Mouse (Mus musculus) kidney, postnatal 0 days (tissue): ENCODE results near the gene Dpy19l3. TPM values are rescaled to one million over a fixed set of nuclear protein-coding genes. Genes with fewer than 3 reads are reported as not detected.
A peak's percentile ranks its signal among the peaks of the same experiment; 100 is the strongest.

Experiments used
- ATAC-seq: fragments of 200-750 bp; cut with Nextera tagmentation; replicated peaks from 2 replicates; pipeline ENCODE4 v1.8.0; 2017; ENCODE audit warnings: low read depth, moderate number of reproducible peaks, moderate TSS enrichment, moderate library complexity; ENCODE audit not compliant: low FRiP score
- DNase-seq: peaks from one replicate; pipeline ENCODE4 v3.0.0-alpha.2; 2016; ENCODE audit warnings: low spot score
- H3K27ac ChIP-seq: fragments of 300-500 bp; sonication (generic); 2 replicates; pipeline ENCODE4 v1.5.1; 2014; ENCODE audit warnings: mild to moderate bottlenecking
- H3K27me3 ChIP-seq: fragments of 300-500 bp; sonication (generic); 2 replicates; pipeline ENCODE4 v1.6.1; 2014; ENCODE audit warnings: low read length, mixed read lengths; ENCODE audit not compliant: insufficient read depth
- H3K36me3 ChIP-seq: fragments of 300-500 bp; sonication (generic); 2 replicates; pipeline ENCODE4 v1.6.1; 2014; ENCODE audit warnings: low read length, mixed read lengths; ENCODE audit not compliant: insufficient read depth
- H3K4me1 ChIP-seq: fragments of 300-500 bp; sonication (generic); replicated peaks from 2 replicates; pipeline ENCODE4 v1.6.1; 2014; ENCODE audit warnings: antibody characterized with exemption, low read length, mixed read lengths; ENCODE audit not compliant: insufficient read depth
- H3K4me2 ChIP-seq: fragments of 300-500 bp; sonication (generic); 2 replicates; pipeline ENCODE4 v1.6.1; 2014; ENCODE audit warnings: mild to moderate bottlenecking, low read length, moderate library complexity, mixed read lengths
- H3K4me3 ChIP-seq: fragments of 300-500 bp; sonication (generic); replicated peaks from 2 replicates; pipeline ENCODE4 v1.5.1; 2014; ENCODE audit warnings: low read depth, low read length
- H3K9ac ChIP-seq: fragments of 300-500 bp; sonication (generic); 2 replicates; pipeline ENCODE4 v1.6.1; 2014; ENCODE audit warnings: low read depth, low read length
- H3K9me3 ChIP-seq: fragments of 300-500 bp; sonication (generic); replicated peaks from 2 replicates; pipeline ENCODE4 v1.6.1; 2016; ENCODE audit warnings: low read length, inconsistent platforms, mixed read lengths
- CTCF ChIP-seq: IDR thresholded peaks from 2 replicates; pipeline ENCODE4 v1.5.1; 2016; ENCODE audit warnings: antibody characterized with exemption, low read depth, mild to moderate bottlenecking, moderate library complexity
- WGBS: fragments of 180-500 bp; shearing (Covaris S2); extraction: QIAGEN DNeasy Blood & Tissue Kit; methylation state at CpG from one replicate; pipeline ENCODE4 v1.1.7; 2014; 5-methylcytosine and 5-hydroxymethylcytosine counted together
- polyA plus RNA-seq: library from polyadenylated mRNA; unstranded; fragments of >200 nt; fragmentation: Nextera tagmentation; extraction: Ambion mirVana; gene quantifications from 2 replicates; pipeline ENCODE4 v1.2.1, GENCODE M21; 2015

The Dpy19l3 gene
- polyA plus RNA-seq, 1 experiment from 2014 or later = 21.3 TPM

GRCm38 (mm10) chr7:35732585-35733059 is 21.6 kb downstream of the Dpy19l3 start:
- Histone ChIP-seq H3K9ac (no peak overlapping the region), H3K4me3 (no peak overlapping the region), H3K4me1 (no peaks in the 10 kb centered on the region), H3K36me3 (no peaks in the 10 kb centered on the region), H3K4me2 (no peak overlapping the region), H3K27ac (no peak overlapping the region), H3K27me3 (no peaks in the 10 kb centered on the region), H3K9me3 (no peaks in the 10 kb centered on the region)
- 81% methylated on average over 10 of the region's 10 CpGs for WGBS
- DNase-seq (no peak), ATAC-seq (no peak)
- no peak for TF ChIP-seq CTCF

- H3K36me3 ChIP-seq = no peaks in the 10 kb centered on the region
- 75% methylated on average over 9 of the region's 9 CpGs for WGBS
- H3K4me3 ChIP-seq = no peak overlapping the region
- H3K27me3 ChIP-seq = no peaks in the 10 kb centered on the region
- ATAC-seq (no peak), DNase-seq (peak; percentile 42)
- H3K27ac ChIP-seq = no peak overlapping the region
- H3K9me3 ChIP-seq = no peaks in the 10 kb centered on the region
- no peak overlapping the region for H3K9ac ChIP-seq
- no peak overlapping the region for H3K4me2 ChIP-seq
- TF ChIP-seq CTCF = no peak
- no peaks in the 10 kb centered on the region for H3K4me1 ChIP-seq
Measured at GRCm38 (mm10) chr7:35729621-35730031, 24.6 kb downstream of the Dpy19l3 start.

GRCm38 (mm10) chr7:35728376-35728775 is 25.9 kb downstream of the Dpy19l3 start:
- no peak for ATAC-seq
- Histone ChIP-seq H3K4me1 (no peaks in the 10 kb centered on the region), H3K9me3 (no peaks in the 10 kb centered on the region)

GRCm38 (mm10) chr7:35723035-35723434 is 31.2 kb downstream of the Dpy19l3 start:
- TF ChIP-seq CTCF = no peak
- H3K9ac ChIP-seq = no peak overlapping the region
- ATAC-seq = no peak
- no peak overlapping the region for H3K4me2 ChIP-seq
- no peak overlapping the region for H3K27ac ChIP-seq
- no peaks in the 10 kb centered on the region for H3K27me3 ChIP-seq
- WGBS = 74% methylated on average over 2 of the region's 2 CpGs
- H3K4me1 ChIP-seq = no peaks in the 10 kb centered on the region
- no peak for DNase-seq
- H3K36me3 ChIP-seq = 0 out of 2 replicates have a peak, but pooled peaks cover 8% of the 10 kb centered on the region
- no peaks in the 10 kb centered on the region for H3K9me3 ChIP-seq
- H3K4me3 ChIP-seq = no peak overlapping the region

More at GRCm38 (mm10) chr7:35728376-35728775, 25.9 kb downstream of the Dpy19l3 start:
- no peak overlapping the region for H3K27ac ChIP-seq
- TF ChIP-seq CTCF = no peak
- no peaks in the 10 kb centered on the region for H3K27me3 ChIP-seq
- WGBS = 92% methylated on average over 12 of the region's 12 CpGs
- no peak for DNase-seq
- no peak overlapping the region for H3K9ac ChIP-seq
- H3K4me3 ChIP-seq = no peak overlapping the region
- no peaks in the 10 kb centered on the region for H3K36me3 ChIP-seq
- no peak overlapping the region for H3K4me2 ChIP-seq

- H3K27me3 ChIP-seq = no peaks in the 10 kb centered on the region
- TF ChIP-seq CTCF = peak; percentile 49
- H3K4me2 ChIP-seq = no peak overlapping the region
- no peak overlapping the region for H3K4me3 ChIP-seq
- ATAC-seq (no peak), DNase-seq (no peak)
- no peaks in the 10 kb centered on the region for H3K9me3 ChIP-seq
- H3K4me1 ChIP-seq = no peaks in the 10 kb centered on the region
- H3K9ac ChIP-seq = no peak overlapping the region
- H3K27ac ChIP-seq = no peak overlapping the region
- H3K36me3 ChIP-seq = peaks cover 17% of the 10 kb centered on the region
- 85% methylated on average over 8 of the region's 8 CpGs for WGBS
Measured at GRCm38 (mm10) chr7:35718421-35719178, 35.7 kb downstream of the Dpy19l3 start.

- 87% methylated on average over 5 of the region's 5 CpGs for WGBS
- DNase-seq = no peak
- no peak for TF ChIP-seq CTCF
- no peaks in the 10 kb centered on the region for H3K9me3 ChIP-seq
- H3K4me1 ChIP-seq = no peaks in the 10 kb centered on the region
- no peak overlapping the region for H3K9ac ChIP-seq
- no peak overlapping the region for H3K4me3 ChIP-seq
- H3K36me3 ChIP-seq = peaks cover 15% of the 10 kb centered on the region
- no peaks in the 10 kb centered on the region for H3K27me3 ChIP-seq
- no peak overlapping the region for H3K27ac ChIP-seq
- ATAC-seq = no peak
- no peak overlapping the region for H3K4me2 ChIP-seq
Measured at GRCm38 (mm10) chr7:35710366-35710765, 43.9 kb downstream of the Dpy19l3 start.

GRCm38 (mm10) chr7:35708101-35708500 is 46.2 kb downstream of the Dpy19l3 start:
- Histone ChIP-seq H3K36me3 (peaks cover 4% of the 10 kb centered on the region; the same call in 1 of the 2 replicates), H3K4me1 (no peaks in the 10 kb centered on the region), H3K4me2 (no peak overlapping the region), H3K9ac (no peak overlapping the region), H3K27me3 (no peaks in the 10 kb centered on the region), H3K9me3 (no peaks in the 10 kb centered on the region), H3K4me3 (no peak overlapping the region), H3K27ac (no peak overlapping the region)
- ATAC-seq (no peak; the same call in 1 of the 2 replicates), DNase-seq (peak; percentile 38)
- WGBS = 44% methylated on average over 16 of the region's 16 CpGs
- TF ChIP-seq CTCF = no peak
